Mouse (Mus musculus) G1E (cell line): ENCODE measurements at regions not wholly inside any gene's neighbourhood (a gene's known extent, or its start where the extent isn't known, plus 50 kb on each side); places are given as distances from the start of the nearest gene placed in this dataset.

ENCODE experiments used
- ATAC-seq: 2 replicates; pipeline ENCODE4 v1.8.0; 2016; ENCODE audit warnings: mild to moderate bottlenecking; ENCODE audit not compliant: insufficient number of reproducible peaks, poor library complexity, low FRiP score, severe bottlenecking; ENCODE audit errors: extremely low read depth
- DNase-seq: peaks from one replicate; pipeline ENCODE4 v3.0.0; 2012; ENCODE audit warnings: low spot score
- H3K27me3 ChIP-seq: 2 replicates; pipeline ENCODE4 v1.6.1; 2012; ENCODE audit warnings: mild to moderate bottlenecking, low read length, inconsistent platforms; ENCODE audit not compliant: insufficient read depth
- H3K36me3 ChIP-seq: replicated peaks from 2 replicates; pipeline ENCODE3; 2012; ENCODE audit warnings: mild to moderate bottlenecking, inconsistent platforms
- H3K4me1 ChIP-seq: 2 replicates; pipeline ENCODE4 v1.6.1; 2012; ENCODE audit warnings: low read depth, low read length, inconsistent platforms, mixed read lengths; ENCODE audit not compliant: insufficient read depth
- H3K4me3 ChIP-seq: 2 replicates; pipeline ENCODE4 v1.5.1; 2012; ENCODE audit warnings: low read depth, mild to moderate bottlenecking, inconsistent platforms, low read length, moderate library complexity, mixed read lengths
- H3K9me3 ChIP-seq: replicated peaks from 2 replicates; pipeline ENCODE4 v1.6.1; 2012; ENCODE audit warnings: inconsistent platforms
- CTCF ChIP-seq: IDR thresholded peaks from 2 replicates; pipeline ENCODE4 v1.5.1; 2012; ENCODE audit warnings: low read depth, low read length, inconsistent platforms, mixed read lengths
- GATA1 ChIP-seq: IDR thresholded peaks from 2 replicates; pipeline ENCODE4 v1.6.1; 2012; ENCODE audit warnings: borderline replicate concordance, low read length, inconsistent platforms, mixed read lengths
- GATA2 ChIP-seq: IDR thresholded peaks from 2 replicates; pipeline ENCODE4 v1.6.1; 2012; ENCODE audit warnings: low read depth, low read length, inconsistent platforms, borderline replicate concordance
- POLR2AphosphoS5 ChIP-seq: IDR thresholded peaks from 2 replicates; pipeline ENCODE4 v1.6.1; 2012; ENCODE audit warnings: low read depth, low read length, inconsistent platforms; ENCODE audit not compliant: insufficient replicate concordance
- TAL1 ChIP-seq: conservative IDR thresholded peaks from 2 replicates; pipeline ENCODE4 v1.6.1; 2012; ENCODE audit warnings: low read depth, low read length, inconsistent platforms, mixed read lengths

- no peaks in the 10 kb centered on the region for H3K4me1 ChIP-seq
- TF ChIP-seq POLR2AphosphoS5 (no peak), TAL1 (no peak), GATA1 (no peak), CTCF (no peak), GATA2 (no peak)
- ATAC-seq (no peak), DNase-seq (no peak)
- no peaks in the 10 kb centered on the region for H3K36me3 ChIP-seq
- H3K4me3 ChIP-seq: no peak overlapping the region
- H3K27me3 ChIP-seq: no peaks in the 10 kb centered on the region
- H3K9me3 ChIP-seq: no peaks in the 10 kb centered on the region; the same call in 1 of the 2 replicates
Measured at GRCm38 (mm10) chr19:35890191-35890590, 167.1 kb downstream of the Htr7 start.

GRCm38 (mm10) chr19:35886270-35886669 lies 171.0 kb downstream of the Htr7 start:
- Histone ChIP-seq H3K4me1 (peaks cover 7% of the 10 kb centered on the region; the same call in 1 of the 2 replicates), H3K9me3 (no peaks in the 10 kb centered on the region; the same call in 1 of the 2 replicates), H3K36me3 (no peaks in the 10 kb centered on the region), H3K4me3 (no peak overlapping the region), H3K27me3 (peaks cover 2% of the 10 kb centered on the region; the same call in 1 of the 2 replicates)
- no peak for ATAC-seq
- TF ChIP-seq TAL1 (no peak), POLR2AphosphoS5 (no peak), GATA2 (no peak), CTCF (no peak), GATA1 (no peak)
- DNase-seq: no peak

- no peak for ATAC-seq
- H3K4me3 ChIP-seq: no peak overlapping the region
- H3K27me3 ChIP-seq: peaks cover 2% of the 10 kb centered on the region
- peaks cover 7% of the 10 kb centered on the region; the same call in 1 of the 2 replicates for H3K4me1 ChIP-seq
- no peaks in the 10 kb centered on the region for H3K9me3 ChIP-seq
- TF ChIP-seq GATA1: no peak
- TF ChIP-seq POLR2AphosphoS5: no peak
- TF ChIP-seq TAL1: no peak
- no peak for TF ChIP-seq GATA2
- no peak for TF ChIP-seq CTCF
- DNase-seq: no peak
- no peaks in the 10 kb centered on the region for H3K36me3 ChIP-seq
Measured at GRCm38 (mm10) chr19:35881810-35882485, 175.4 kb downstream of the Htr7 start.

GRCm38 (mm10) chr19:35875464-35875863 lies 181.8 kb downstream of the Htr7 start:
- no peak for DNase-seq
- TF ChIP-seq CTCF (no peak), TAL1 (no peak), POLR2AphosphoS5 (no peak), GATA1 (no peak), GATA2 (no peak)

GRCm38 (mm10) chr19:35870720-35871119 lies 186.6 kb downstream of the Htr7 start:
- ATAC-seq: no peak

More at GRCm38 (mm10) chr19:35875464-35875863, 181.8 kb downstream of the Htr7 start:
- ATAC-seq: no peak
- no peaks in the 10 kb centered on the region for H3K4me1 ChIP-seq
- peaks cover 6% of the 10 kb centered on the region for H3K27me3 ChIP-seq
- H3K36me3 ChIP-seq: no peaks in the 10 kb centered on the region
- H3K4me3 ChIP-seq: no peak overlapping the region
- H3K9me3 ChIP-seq: no peaks in the 10 kb centered on the region

GRCm38 (mm10) chr19:35868543-35868942 lies 188.8 kb downstream of the Htr7 start:
- TF ChIP-seq GATA2: no peak
- TF ChIP-seq TAL1: no peak
- no peak for TF ChIP-seq POLR2AphosphoS5
- TF ChIP-seq GATA1: no peak
- TF ChIP-seq CTCF: no peak
- H3K4me3 ChIP-seq: no peak overlapping the region
- H3K4me1 ChIP-seq: no peaks in the 10 kb centered on the region
- ATAC-seq: no peak
- DNase-seq: no peak
- H3K36me3 ChIP-seq: no peaks in the 10 kb centered on the region
- H3K27me3 ChIP-seq: peaks cover 7% of the 10 kb centered on the region; the same call in 1 of the 2 replicates
- no peaks in the 10 kb centered on the region for H3K9me3 ChIP-seq

More at GRCm38 (mm10) chr19:35870720-35871119, 186.6 kb downstream of the Htr7 start:
- Histone ChIP-seq H3K27me3 (peaks cover 9% of the 10 kb centered on the region), H3K9me3 (no peaks in the 10 kb centered on the region), H3K36me3 (no peaks in the 10 kb centered on the region), H3K4me3 (no peak overlapping the region), H3K4me1 (no peaks in the 10 kb centered on the region)
- no peak for DNase-seq
- TF ChIP-seq POLR2AphosphoS5: no peak
- no peak for TF ChIP-seq GATA2
- TF ChIP-seq TAL1: no peak
- no peak for TF ChIP-seq GATA1
- no peak for TF ChIP-seq CTCF
